Mouse (Mus musculus) liver, postnatal 0 days (tissue): Measurements from ENCODE around the gene Ercc5.

Experiments used
- CTCF ChIP-seq: sonication (generic); IDR thresholded peaks from 2 replicates; pipeline ENCODE4 v1.5.1; 2016; ENCODE audit warnings: antibody characterized with exemption, low read depth
- EP300 ChIP-seq: IDR thresholded peaks from 2 replicates; pipeline ENCODE4 v1.6.1; 2016; ENCODE audit warnings: antibody characterized with exemption, low read depth, mild to moderate bottlenecking

DNA sequence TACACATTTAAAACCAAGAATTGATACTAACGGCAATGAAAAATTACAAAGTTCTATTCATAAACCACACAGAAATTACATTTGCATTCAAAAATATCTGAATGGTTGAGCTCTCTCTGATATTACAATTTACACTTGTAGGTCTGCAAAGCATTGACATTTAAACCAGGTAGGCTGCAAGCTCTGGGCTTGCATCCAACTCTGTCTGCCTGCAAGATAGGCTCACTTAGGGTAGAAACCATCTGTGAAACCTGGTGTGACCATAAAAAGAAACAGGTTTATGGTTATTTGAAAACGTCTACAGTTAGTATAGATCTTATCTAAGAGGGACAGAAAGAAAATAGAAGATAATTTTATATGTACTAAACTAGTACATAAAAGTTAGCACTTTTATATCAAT, 69.6 kb downstream of the Ercc5 start:
- TF ChIP-seq CTCF (no peak), EP300 (no peak)
